Mouse (Mus musculus) midbrain, embryonic 10.5 days (tissue): ENCODE data around the gene Med20. TPM values are rescaled to one million over a fixed set of nuclear protein-coding genes. Genes with fewer than 3 reads are reported as not detected.
"Not testable (repeated sequence)": the region's sequence is repeated elsewhere in the genome, so short reads cannot be mapped to it uniquely, and the experiment has no call there.

Experiments
- DNase-seq: peaks from one replicate; pipeline ENCODE4 v3.0.0-alpha.2; 2017; ENCODE audit warnings: low spot score
- H3K27ac ChIP-seq: fragments of 300-500 bp; sonication (generic); replicated peaks from 2 replicates; pipeline ENCODE4 v1.5.1; 2016; ENCODE audit warnings: mild to moderate bottlenecking
- H3K27me3 ChIP-seq: fragments of 300-500 bp; sonication (generic); 2 replicates; pipeline ENCODE4 v1.6.1; 2016; ENCODE audit warnings: low read depth, mild to moderate bottlenecking; ENCODE audit not compliant: poor library complexity, severe bottlenecking
- H3K36me3 ChIP-seq: fragments of 300-500 bp; sonication (generic); 2 replicates; pipeline ENCODE4 v1.6.1; 2016; ENCODE audit warnings: mild to moderate bottlenecking, moderate library complexity
- H3K4me1 ChIP-seq: fragments of 300-500 bp; sonication (generic); 2 replicates; pipeline ENCODE4 v1.6.1; 2016
- H3K4me3 ChIP-seq: fragments of 300-500 bp; sonication (generic); 2 replicates; pipeline ENCODE4 v1.5.1; 2016; ENCODE audit warnings: mild to moderate bottlenecking, moderate library complexity
- H3K9me3 ChIP-seq: fragments of 300-500 bp; sonication (generic); replicated peaks from 2 replicates; pipeline ENCODE4 v1.6.1; 2016; ENCODE audit warnings: mild to moderate bottlenecking
- WGBS: fragments of 180-500 bp; shearing (Covaris S2); methylation state at CpG from one replicate; pipeline ENCODE4 v1.1.7; 2016; 5-methylcytosine and 5-hydroxymethylcytosine counted together
- polyA plus RNA-seq: library from polyadenylated mRNA; unstranded; fragments of >200 nt; fragmentation: Nextera tagmentation; extraction: Ambion mirVana; gene quantifications from 2 replicates; pipeline ENCODE4 v1.2.1, GENCODE M21; 2016

Med20 gene
- polyA plus RNA-seq, 1 experiment from 2014 or later: 45.9 TPM

- Histone ChIP-seq H3K36me3 (no peaks in the 10 kb centered on the region), H3K9me3 (no peaks in the 10 kb centered on the region), H3K4me1 (peaks cover 12% of the 10 kb centered on the region), H3K27ac (no peak overlapping the region), H3K4me3 (no peak overlapping the region), H3K27me3 (no peaks in the 10 kb centered on the region)
- DNase-seq: no peak
- 76% methylated on average over 2 of the region's 2 CpGs for WGBS
Observed at GRCm38 (mm10) chr17:47642992-47643391, 31.6 kb downstream of the Med20 start.

GRCm38 (mm10) chr17:47646683-47647082 lies 35.3 kb downstream of the Med20 start:
- Histone ChIP-seq H3K9me3 (no peaks in the 10 kb centered on the region), H3K4me1 (peaks cover 45% of the 10 kb centered on the region), H3K27me3 (no peaks in the 10 kb centered on the region), H3K27ac (no peak overlapping the region), H3K4me3 (no peak overlapping the region), H3K36me3 (no peaks in the 10 kb centered on the region; the same call in 1 of the 2 replicates)
- WGBS: 76% methylated on average over 1 of the region's 1 CpGs
- peak; percentile 67 for DNase-seq

GRCm38 (mm10) chr17:47648966-47649365 lies 37.6 kb downstream of the Med20 start:
- peaks cover 57% of the 10 kb centered on the region for H3K4me1 ChIP-seq

GRCm38 (mm10) chr17:47651953-47652352 lies 40.6 kb downstream of the Med20 start:
- WGBS: 78% methylated on average over 2 of the region's 2 CpGs
- no peak overlapping the region for H3K4me3 ChIP-seq
- H3K4me1 ChIP-seq: peaks cover 57% of the 10 kb centered on the region
- H3K9me3 ChIP-seq: no peaks in the 10 kb centered on the region
- H3K27ac ChIP-seq: peak overlapping the region; percentile 70
- H3K36me3 ChIP-seq: peaks cover 6% of the 10 kb centered on the region; the same call in 1 of the 2 replicates
- H3K27me3 ChIP-seq: no peaks in the 10 kb centered on the region
- no peak for DNase-seq

More at GRCm38 (mm10) chr17:47648966-47649365, 37.6 kb downstream of the Med20 start:
- DNase-seq: no peak
- Histone ChIP-seq H3K27ac (peak overlapping the region; percentile 29), H3K4me3 (no peak overlapping the region), H3K36me3 (peaks cover 6% of the 10 kb centered on the region; the same call in 1 of the 2 replicates), H3K9me3 (no peaks in the 10 kb centered on the region), H3K27me3 (no peaks in the 10 kb centered on the region)
- WGBS: 49% methylated on average over 4 of the region's 4 CpGs

- H3K9me3 ChIP-seq, DNase-seq, H3K27ac ChIP-seq, H3K27me3 ChIP-seq, H3K36me3 ChIP-seq, H3K4me3 ChIP-seq: not testable (repeated sequence)
- H3K4me1 ChIP-seq: peaks cover 35% of the 10 kb centered on the region
- 94% methylated on average over 8 of the region's 8 CpGs for WGBS
Observed at GRCm38 (mm10) chr17:47654346-47654745, 43.0 kb downstream of the Med20 start.

GRCm38 (mm10) chr17:47655697-47656096 lies 44.3 kb downstream of the Med20 start:
- peaks cover 18% of the 10 kb centered on the region for H3K36me3 ChIP-seq
- no peak for DNase-seq
- H3K4me3 ChIP-seq: no peak overlapping the region
- WGBS: 80% methylated on average over 5 of the region's 5 CpGs
- peaks cover 22% of the 10 kb centered on the region for H3K4me1 ChIP-seq
- no peak overlapping the region for H3K27ac ChIP-seq
- H3K9me3 ChIP-seq: no peaks in the 10 kb centered on the region
- H3K27me3 ChIP-seq: no peaks in the 10 kb centered on the region

GRCm38 (mm10) chr17:47657901-47658300 lies 46.5 kb downstream of the Med20 start:
- no peak overlapping the region for H3K27ac ChIP-seq
- 88% methylated on average over 4 of the region's 4 CpGs for whole genome bisulfite sequencing
- no peak for DNase-seq
- peaks cover 18% of the 10 kb centered on the region for H3K36me3 ChIP-seq
- no peak overlapping the region for H3K4me3 ChIP-seq
- H3K27me3 ChIP-seq: no peaks in the 10 kb centered on the region
- H3K9me3 ChIP-seq: no peaks in the 10 kb centered on the region
- peaks cover under 1% of the 10 kb centered on the region; the same call in 1 of the 2 replicates for H3K4me1 ChIP-seq

- WGBS: 90% methylated on average over 3 of the region's 3 CpGs
- no peak overlapping the region for H3K27ac ChIP-seq
Observed at GRCm38 (mm10) chr17:47658741-47659243, 47.4 kb downstream of the Med20 start.

GRCm38 (mm10) chr17:47663009-47663713 lies 51.8 kb downstream of the Med20 start:
- Histone ChIP-seq H3K4me3 (no peak overlapping the region), H3K27ac (no peak overlapping the region; the same call in 1 of the 2 replicates), H3K4me1 (peaks cover 9% of the 10 kb centered on the region), H3K27me3 (no peaks in the 10 kb centered on the region), H3K36me3 (peaks cover 14% of the 10 kb centered on the region; the same call in 1 of the 2 replicates), H3K9me3 (no peaks in the 10 kb centered on the region)
- WGBS: 47% methylated on average over 9 of the region's 9 CpGs
- DNase-seq: peak; percentile 28

More at GRCm38 (mm10) chr17:47658741-47659243, 47.4 kb downstream of the Med20 start:
- H3K4me3 ChIP-seq: no peak overlapping the region
- peaks cover 6% of the 10 kb centered on the region; the same call in 1 of the 2 replicates for H3K4me1 ChIP-seq
- H3K27me3 ChIP-seq: no peaks in the 10 kb centered on the region
- no peaks in the 10 kb centered on the region for H3K9me3 ChIP-seq
- no peak for DNase-seq
- H3K36me3 ChIP-seq: peaks cover 12% of the 10 kb centered on the region

GRCm38 (mm10) chr17:47664474-47664873 lies 53.1 kb downstream of the Med20 start:
- 95% methylated on average over 7 of the region's 7 CpGs for WGBS
- no peak overlapping the region for H3K27ac ChIP-seq
- peaks cover 5% of the 10 kb centered on the region for H3K27me3 ChIP-seq
- H3K4me3 ChIP-seq: no peak overlapping the region
- no peaks in the 10 kb centered on the region for H3K9me3 ChIP-seq
- peaks cover 9% of the 10 kb centered on the region for H3K4me1 ChIP-seq
- DNase-seq: no peak
- peaks cover 11% of the 10 kb centered on the region; the same call in 1 of the 2 replicates for H3K36me3 ChIP-seq

- Histone ChIP-seq H3K4me1 (peaks cover 28% of the 10 kb centered on the region), H3K36me3 (peaks cover 17% of the 10 kb centered on the region), H3K27ac (no peak overlapping the region), H3K27me3 (peaks cover 52% of the 10 kb centered on the region), H3K4me3 (no peak overlapping the region), H3K9me3 (no peaks in the 10 kb centered on the region)
- DNase-seq: no peak
- 86% methylated on average over 4 of the region's 4 CpGs for WGBS
Observed at GRCm38 (mm10) chr17:47669166-47669565, 57.8 kb downstream of the Med20 start.

- Histone ChIP-seq H3K27me3 (peaks cover 53% of the 10 kb centered on the region), H3K36me3 (peaks cover 34% of the 10 kb centered on the region), H3K9me3 (no peaks in the 10 kb centered on the region), H3K4me1 (peaks cover 27% of the 10 kb centered on the region), H3K27ac (peak overlapping the region; percentile 75), H3K4me3 (peak overlapping the region; percentile 59)
- DNase-seq: no peak
- WGBS: 10% methylated on average over 14 of the region's 14 CpGs
Observed at GRCm38 (mm10) chr17:47671988-47672310, 60.6 kb downstream of the Med20 start.
